Mouse (Mus musculus): Measurements from ENCODE around the gene Itgb7.

DNA sequence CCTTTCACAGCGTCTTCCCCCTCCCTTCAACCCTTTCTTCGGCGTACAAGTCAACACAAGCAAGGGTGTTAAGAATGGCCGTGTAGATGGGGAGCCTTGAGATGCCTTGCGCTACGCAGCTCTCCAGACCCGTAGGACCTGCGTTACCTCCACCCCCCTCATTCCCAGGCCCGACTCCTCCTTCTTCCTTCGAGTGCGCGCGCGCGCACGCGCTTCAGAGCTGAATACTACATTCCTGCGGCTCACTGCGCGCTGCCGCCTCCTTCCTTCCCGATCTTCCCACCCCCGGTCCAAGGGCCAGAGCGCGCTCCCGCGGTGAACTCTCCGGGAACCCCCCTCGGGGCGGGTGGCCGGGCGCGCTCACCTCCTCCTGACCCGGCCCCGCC is 15.1 kb upstream of the Itgb7 start:
- TF ChIP-seq CTCF (IDR thresholded peaks at IDR 0.05 in 2 of 3, conservative IDR thresholded peaks at IDR 0.05 in 1 of 3; ENCODE audit: control insufficient read depth in 1 of 3, insufficient read depth in 1 of 3, low read depth in 2 of 3, low read length in 3 of 3, poor library complexity in 1 of 3, severe bottlenecking in 1 of 3) (no peak), EP300 (IDR thresholded peaks at IDR 0.05; ENCODE audit: low read depth in 1 of 2, low read length in 2 of 2) (no peak), HCFC1 (IDR thresholded peaks at IDR 0.05; ENCODE audit: low read depth, low read length) (no peak), SMC3 (IDR thresholded peaks at IDR 0.05; ENCODE audit: low read depth, low read length) (no peak), ZC3H11A (IDR thresholded peaks at IDR 0.05; ENCODE audit: low read depth, low read length) (no peak), RCOR1 (IDR thresholded peaks at IDR 0.05; ENCODE audit: low read depth, low read length) (no peak), ZMIZ1 (IDR thresholded peaks at IDR 0.05; ENCODE audit: low read depth, low read length) (no peak), NELFE (IDR thresholded peaks at IDR 0.05; ENCODE audit: low read depth, low read length) (no peak), GATA1 (IDR thresholded peaks at IDR 0.05; ENCODE audit: low read depth, low read length) (no peak), MXI1 (IDR thresholded peaks at IDR 0.05; ENCODE audit: low read depth, low read length) (no peak), POLR2A (IDR thresholded peaks at IDR 0.05; ENCODE audit: control insufficient read depth in 1 of 2, insufficient read depth in 1 of 2, low read depth in 1 of 2, low read length in 2 of 2, poor library complexity in 1 of 2) (no peak)

Data from MEL (cell line).